Mouse (Mus musculus) intestine, embryonic 16.5 days (tissue): ENCODE measurements around the gene Casc3. TPM values are rescaled to one million over a fixed set of nuclear protein-coding genes. Genes with fewer than 3 reads are reported as not detected.

Source experiments
- ATAC-seq: fragments of 200-750 bp; cut with Nextera tagmentation; 2 replicates; pipeline ENCODE4 v1.8.0; 2017; ENCODE audit warnings: moderate TSS enrichment, moderate library complexity
- H3K27ac ChIP-seq: fragments of 300-500 bp; sonication (generic); 2 replicates; pipeline ENCODE4 v1.5.1; 2014; ENCODE audit warnings: mild to moderate bottlenecking, low read length
- H3K27me3 ChIP-seq: fragments of 300-500 bp; sonication (generic); replicated peaks from 2 replicates; pipeline ENCODE4 v1.6.1; 2014; ENCODE audit warnings: low read length, control low read depth, mixed read lengths; ENCODE audit not compliant: control insufficient read depth, insufficient read depth
- H3K36me3 ChIP-seq: fragments of 300-500 bp; sonication (generic); 2 replicates; pipeline ENCODE4 v1.6.1; 2014; ENCODE audit warnings: low read length, control low read depth; ENCODE audit not compliant: control insufficient read depth, insufficient read depth
- H3K4me1 ChIP-seq: fragments of 300-500 bp; sonication (generic); 2 replicates; pipeline ENCODE4 v1.6.1; 2014; ENCODE audit warnings: low read length, control low read depth, mixed read lengths; ENCODE audit not compliant: control insufficient read depth, insufficient read depth
- H3K4me2 ChIP-seq: fragments of 300-500 bp; sonication (generic); 2 replicates; pipeline ENCODE4 v1.6.1; 2014; ENCODE audit warnings: low read depth, low read length, control low read depth
- H3K4me3 ChIP-seq: fragments of 300-500 bp; sonication (generic); 2 replicates; pipeline ENCODE4 v1.5.1; 2014; ENCODE audit warnings: mild to moderate bottlenecking, low read length
- H3K9ac ChIP-seq: fragments of 300-500 bp; sonication (generic); 2 replicates; pipeline ENCODE4 v1.6.1; 2014; ENCODE audit warnings: low read depth, low read length
- H3K9me3 ChIP-seq: fragments of 300-500 bp; sonication (generic); 2 replicates; pipeline ENCODE4 v1.6.1; 2016; ENCODE audit warnings: low read length, control low read depth; ENCODE audit not compliant: control insufficient read depth
- WGBS: fragments of 180-500 bp; shearing (Covaris S2); extraction: QIAGEN DNeasy Blood & Tissue Kit; methylation state at CpG from one replicate; pipeline ENCODE4 v1.1.7; 2014; 5-methylcytosine and 5-hydroxymethylcytosine counted together
- polyA plus RNA-seq: library from polyadenylated mRNA; unstranded; fragments of >200 nt; fragmentation: Nextera tagmentation; extraction: Ambion mirVana; gene quantifications from 2 replicates; pipeline ENCODE4 v1.2.1, GENCODE M21; 2015

Gene Casc3
- polyA plus RNA-seq, 1 experiment from 2014 or later = 23.1 TPM

GRCm38 (mm10) chr11:98766346-98766745 lies 38.4 kb upstream of the Casc3 start:
- 31% methylated on average over 2 of the region's 2 CpGs for WGBS
- H3K27me3 ChIP-seq = no peaks in the 10 kb centered on the region
- H3K9ac ChIP-seq = 0 out of 2 replicates have a peak overlapping the region, but pooled peaks have one; percentile 7
- no peak overlapping the region for H3K4me2 ChIP-seq
- no peak overlapping the region for H3K27ac ChIP-seq
- H3K36me3 ChIP-seq = no peaks in the 10 kb centered on the region; the same call in 1 of the 2 replicates
- no peak overlapping the region for H3K4me3 ChIP-seq
- H3K9me3 ChIP-seq = no peaks in the 10 kb centered on the region
- no peak for ATAC-seq
- peaks cover 39% of the 10 kb centered on the region for H3K4me1 ChIP-seq

- no peak for ATAC-seq
- Histone ChIP-seq H3K4me2 (0 out of 2 replicates have a peak overlapping the region, but pooled peaks have one; percentile 3), H3K27me3 (no peaks in the 10 kb centered on the region), H3K9me3 (no peaks in the 10 kb centered on the region), H3K27ac (no peak overlapping the region), H3K4me3 (no peak overlapping the region), H3K9ac (0 out of 2 replicates have a peak overlapping the region, but pooled peaks have one; percentile 7), H3K36me3 (no peaks in the 10 kb centered on the region; the same call in 1 of the 2 replicates), H3K4me1 (peaks cover 43% of the 10 kb centered on the region)
- WGBS = 44% methylated on average over 5 of the region's 5 CpGs
These were observed 37.9 kb upstream of the Casc3 start for GRCm38 (mm10) chr11:98766816-98767215.

- ATAC-seq = no peak
- Histone ChIP-seq H3K9ac (no peak overlapping the region; the same call in 1 of the 2 replicates), H3K4me2 (0 out of 2 replicates have a peak overlapping the region, but pooled peaks have one; percentile 3), H3K4me1 (peaks cover 47% of the 10 kb centered on the region), H3K36me3 (no peaks in the 10 kb centered on the region; the same call in 1 of the 2 replicates), H3K4me3 (no peak overlapping the region), H3K27me3 (no peaks in the 10 kb centered on the region), H3K9me3 (no peaks in the 10 kb centered on the region), H3K27ac (no peak overlapping the region)
- WGBS = 17% methylated on average over 9 of the region's 9 CpGs
These were observed 37.4 kb upstream of the Casc3 start for GRCm38 (mm10) chr11:98767276-98767675.

GRCm38 (mm10) chr11:98767713-98768112 lies 37.0 kb upstream of the Casc3 start:
- H3K9me3 ChIP-seq = no peaks in the 10 kb centered on the region
- peak overlapping the region; percentile 78 for H3K27ac ChIP-seq
- peak overlapping the region; percentile 47 for H3K4me2 ChIP-seq
- no peaks in the 10 kb centered on the region; the same call in 1 of the 2 replicates for H3K36me3 ChIP-seq
- 17% methylated on average over 4 of the region's 4 CpGs for WGBS
- no peak for ATAC-seq
- peak overlapping the region; percentile 57 for H3K9ac ChIP-seq
- no peaks in the 10 kb centered on the region for H3K27me3 ChIP-seq
- H3K4me3 ChIP-seq = peak overlapping the region; percentile 23; the same call in 1 of the 2 replicates
- peaks cover 52% of the 10 kb centered on the region for H3K4me1 ChIP-seq

- Histone ChIP-seq H3K4me3 (peak overlapping the region; percentile 23), H3K4me2 (peak overlapping the region; percentile 47), H3K36me3 (no peaks in the 10 kb centered on the region; the same call in 1 of the 2 replicates), H3K27ac (peak overlapping the region; percentile 78), H3K9ac (peak overlapping the region; percentile 57), H3K4me1 (peaks cover 58% of the 10 kb centered on the region), H3K9me3 (no peaks in the 10 kb centered on the region), H3K27me3 (no peaks in the 10 kb centered on the region)
- ATAC-seq = no peak
- 22% methylated on average over 39 of the region's 39 CpGs for WGBS
These were observed 36.3 kb upstream of the Casc3 start for GRCm38 (mm10) chr11:98768127-98769006.

- H3K27ac ChIP-seq = no peak overlapping the region
These were observed 35.4 kb upstream of the Casc3 start for GRCm38 (mm10) chr11:98769007-98769954.

GRCm38 (mm10) chr11:98770096-98770975 lies 34.4 kb upstream of the Casc3 start:
- Histone ChIP-seq H3K9me3 (no peaks in the 10 kb centered on the region), H3K4me2 (no peak overlapping the region), H3K4me1 (peaks cover 69% of the 10 kb centered on the region), H3K27ac (no peak overlapping the region), H3K27me3 (no peaks in the 10 kb centered on the region), H3K4me3 (no peak overlapping the region), H3K9ac (no peak overlapping the region), H3K36me3 (no peaks in the 10 kb centered on the region)
- no peak for ATAC-seq
- WGBS = 92% methylated on average over 26 of the region's 26 CpGs

More at GRCm38 (mm10) chr11:98769007-98769954, 35.4 kb upstream of the Casc3 start:
- Histone ChIP-seq H3K36me3 (no peaks in the 10 kb centered on the region; the same call in 1 of the 2 replicates), H3K4me3 (no peak overlapping the region), H3K4me1 (peaks cover 63% of the 10 kb centered on the region), H3K4me2 (no peak overlapping the region), H3K9ac (no peak overlapping the region), H3K27me3 (no peaks in the 10 kb centered on the region), H3K9me3 (no peaks in the 10 kb centered on the region)
- no peak for ATAC-seq
- 84% methylated on average over 25 of the region's 25 CpGs for WGBS

- Histone ChIP-seq H3K4me3 (no peak overlapping the region), H3K36me3 (no peaks in the 10 kb centered on the region), H3K27me3 (no peaks in the 10 kb centered on the region), H3K4me1 (peaks cover 69% of the 10 kb centered on the region), H3K9ac (no peak overlapping the region), H3K9me3 (no peaks in the 10 kb centered on the region), H3K27ac (no peak overlapping the region), H3K4me2 (no peak overlapping the region)
- ATAC-seq = no peak
- 92% methylated on average over 18 of the region's 18 CpGs for whole genome bisulfite sequencing
These were observed 33.6 kb upstream of the Casc3 start for GRCm38 (mm10) chr11:98771131-98771530.
